Mouse (Mus musculus): ENCODE results near the gene Tbc1d30. TPM values are rescaled to one million over a fixed set of nuclear protein-coding genes. Genes with fewer than 3 reads are reported as not detected.

Gene Tbc1d30
- polyA plus RNA-seq, 1 experiment from 2014 or later: 12.5 TPM

DNA sequence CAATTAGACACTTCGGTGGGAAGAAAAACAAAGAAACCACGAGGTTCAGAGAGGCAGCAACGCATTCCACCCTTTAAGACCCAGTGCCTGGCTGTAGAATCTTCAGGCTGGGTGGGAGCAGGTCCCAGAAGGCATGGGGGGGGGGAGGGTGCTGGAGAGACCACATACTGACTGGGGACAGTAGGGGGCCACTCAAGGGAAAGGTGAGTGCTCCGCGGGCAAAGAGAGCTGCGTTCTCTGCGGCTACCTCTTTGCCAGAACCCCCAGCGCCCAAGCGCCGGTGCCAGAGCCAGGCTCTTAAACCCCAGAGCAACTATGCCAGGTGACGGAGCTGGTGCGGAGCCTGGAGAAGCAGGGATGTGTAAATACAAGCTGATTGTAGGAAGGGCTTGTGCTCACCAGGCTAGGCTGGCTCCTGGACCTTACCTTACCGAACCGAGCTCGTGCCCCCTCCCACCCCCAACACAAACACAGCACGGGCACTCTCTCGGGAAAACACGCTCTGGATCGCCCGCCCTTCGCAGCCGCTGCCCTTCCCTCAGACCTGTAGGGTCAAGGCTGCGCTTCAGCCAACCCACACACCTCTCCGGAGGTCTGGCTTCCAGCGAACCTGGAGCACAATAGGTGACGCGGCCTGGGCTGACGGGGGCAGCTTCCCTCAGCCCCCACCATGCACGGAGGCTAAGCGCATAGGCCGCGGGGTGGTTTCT, 41.1 kb downstream of the Tbc1d30 start:
- Histone ChIP-seq H3K9me3 (ENCODE audit: control insufficient read depth, low read length) (no peaks in the 10 kb centered on the region), H3K27ac (ENCODE audit: low read length) (peak overlapping the region; percentile 93), H3K4me2 (ENCODE audit: low read length) (peak overlapping the region; percentile 79), H3K4me3 (replicated peaks; ENCODE audit: low read length) (peak overlapping the region; percentile 78), H3K27me3 (replicated peaks; ENCODE audit: control insufficient read depth, insufficient read depth, low read length) (peaks cover 10% of the 10 kb centered on the region), H3K9ac (replicated peaks; ENCODE audit: low read depth, low read length) (peak overlapping the region; percentile 69), H3K4me1 (replicated peaks; ENCODE audit: control insufficient read depth, insufficient read depth, low read length) (peaks cover 22% of the 10 kb centered on the region), H3K36me3 (ENCODE audit: control insufficient read depth, insufficient read depth) (no peaks in the 10 kb centered on the region)
- under 1% methylated on average over 32 of the region's 32 CpGs for WGBS
- peak; percentile 22 for ATAC-seq

- Histone ChIP-seq H3K27ac (ENCODE audit: low read length) (no peak overlapping the region), H3K9ac (replicated peaks; ENCODE audit: low read depth, low read length) (peak overlapping the region; percentile 69), H3K27me3 (replicated peaks; ENCODE audit: control insufficient read depth, insufficient read depth, low read length) (peaks cover 10% of the 10 kb centered on the region), H3K36me3 (ENCODE audit: control insufficient read depth, insufficient read depth) (no peaks in the 10 kb centered on the region), H3K4me2 (ENCODE audit: low read length) (peak overlapping the region; percentile 79), H3K9me3 (ENCODE audit: control insufficient read depth, low read length) (no peaks in the 10 kb centered on the region), H3K4me1 (replicated peaks; ENCODE audit: control insufficient read depth, insufficient read depth, low read length) (peaks cover 22% of the 10 kb centered on the region), H3K4me3 (replicated peaks; ENCODE audit: low read length) (peak overlapping the region; percentile 78)
- no peak for ATAC-seq
- 16% methylated on average over 11 of the region's 11 CpGs for WGBS
Measured at GRCm38 (mm10) chr10:121309123-121309655, 41.9 kb downstream of the Tbc1d30 start.

DNA sequence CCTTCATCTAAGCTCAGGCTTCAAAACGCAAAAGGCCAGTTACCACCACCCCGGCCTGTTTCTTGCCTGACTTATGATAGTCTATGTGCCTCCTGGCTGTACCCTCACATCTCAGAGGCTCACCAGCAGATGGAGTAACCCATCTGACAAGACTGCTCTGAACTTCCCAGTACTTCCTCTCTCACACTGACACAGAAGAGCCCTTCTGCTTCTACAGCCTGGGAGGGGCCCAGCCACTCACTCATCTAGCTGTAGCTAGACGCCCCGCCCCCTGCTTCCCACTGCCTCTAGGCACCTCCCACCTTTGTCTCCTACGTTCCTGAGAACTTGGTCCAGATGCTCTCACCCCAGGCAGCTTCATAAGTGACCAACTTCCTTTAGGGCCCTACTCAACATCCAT, 45.6 kb downstream of the Tbc1d30 start:
- ATAC-seq: no peak
- 33% methylated on average over 5 of the region's 5 CpGs for WGBS
- Histone ChIP-seq H3K9me3 (ENCODE audit: control insufficient read depth, low read length) (no peaks in the 10 kb centered on the region), H3K36me3 (ENCODE audit: control insufficient read depth, insufficient read depth) (no peaks in the 10 kb centered on the region), H3K4me2 (ENCODE audit: low read length) (no peak overlapping the region), H3K4me3 (replicated peaks; ENCODE audit: low read length) (no peak overlapping the region), H3K4me1 (replicated peaks; ENCODE audit: control insufficient read depth, insufficient read depth, low read length) (peaks cover 16% of the 10 kb centered on the region), H3K9ac (replicated peaks; ENCODE audit: low read depth, low read length) (no peak overlapping the region), H3K27me3 (replicated peaks; ENCODE audit: control insufficient read depth, insufficient read depth, low read length) (0 out of 2 replicates have a peak, but pooled peaks cover 3% of the 10 kb centered on the region), H3K27ac (ENCODE audit: low read length) (no peak overlapping the region)

DNA sequence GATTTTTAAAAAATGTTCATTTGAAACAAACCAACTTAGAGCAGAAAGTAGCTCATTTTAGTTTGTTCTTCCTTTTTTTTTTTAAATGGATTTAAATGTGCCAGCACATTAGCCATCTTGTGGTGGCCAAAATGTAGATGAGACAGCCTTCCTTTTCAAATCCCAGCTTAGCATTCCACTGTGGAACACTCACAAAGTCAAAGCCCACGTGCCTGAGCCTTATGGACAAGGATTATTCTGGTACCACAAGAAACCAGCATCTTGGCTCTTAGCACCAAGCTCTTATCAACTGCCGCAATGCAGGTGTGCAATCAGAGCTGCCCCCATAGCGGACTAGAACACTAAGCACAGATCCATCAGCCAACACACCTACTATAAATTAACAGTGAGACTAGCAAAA, 47.5 kb downstream of the Tbc1d30 start:
- ATAC-seq: no peak
- 0 out of 2 replicates have a peak, but pooled peaks cover 2% of the 10 kb centered on the region for H3K4me1 ChIP-seq (replicated peaks; ENCODE audit: control insufficient read depth, insufficient read depth, low read length)

DNA sequence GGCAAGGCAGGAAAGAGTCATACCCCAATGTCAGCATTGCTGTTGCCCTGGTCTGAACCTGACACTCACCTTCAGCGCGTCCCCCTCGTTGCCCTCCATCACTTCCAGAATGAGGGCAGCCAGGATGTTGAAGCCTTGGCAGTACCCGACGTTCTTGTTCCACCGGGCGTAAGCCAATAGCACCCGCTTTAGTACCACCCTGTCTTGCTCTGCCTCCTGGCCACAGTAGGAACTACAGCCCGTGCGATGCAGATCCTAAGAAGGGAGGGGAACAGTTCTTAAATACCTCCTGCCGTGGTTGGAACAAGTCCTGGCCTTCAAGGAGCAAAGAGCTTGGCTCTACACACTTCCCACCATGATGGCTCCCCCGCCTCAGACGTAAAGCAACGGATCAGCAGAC, 49.2 kb downstream of the Tbc1d30 start:
- Histone ChIP-seq H3K36me3 (ENCODE audit: control insufficient read depth, insufficient read depth) (no peaks in the 10 kb centered on the region), H3K9me3 (ENCODE audit: control insufficient read depth, low read length) (no peaks in the 10 kb centered on the region), H3K4me3 (replicated peaks; ENCODE audit: low read length) (no peak overlapping the region), H3K4me1 (replicated peaks; ENCODE audit: control insufficient read depth, insufficient read depth, low read length) (peaks cover 8% of the 10 kb centered on the region), H3K27ac (ENCODE audit: low read length) (no peak overlapping the region), H3K27me3 (replicated peaks; ENCODE audit: control insufficient read depth, insufficient read depth, low read length) (no peaks in the 10 kb centered on the region), H3K4me2 (ENCODE audit: low read length) (no peak overlapping the region), H3K9ac (replicated peaks; ENCODE audit: low read depth, low read length) (no peak overlapping the region)
- WGBS: 85% methylated on average over 14 of the region's 14 CpGs
- no peak for ATAC-seq

More for the DNA sequence above, 47.5 kb downstream of the Tbc1d30 start:
- H3K4me2 ChIP-seq (ENCODE audit: low read length): no peak overlapping the region
- H3K27ac ChIP-seq (ENCODE audit: low read length): no peak overlapping the region
- H3K9ac ChIP-seq (replicated peaks; ENCODE audit: low read depth, low read length): no peak overlapping the region
- no peak overlapping the region for H3K4me3 ChIP-seq (replicated peaks; ENCODE audit: low read length)
- 84% methylated on average over 3 of the region's 3 CpGs for WGBS
- no peaks in the 10 kb centered on the region for H3K36me3 ChIP-seq (ENCODE audit: control insufficient read depth, insufficient read depth)
- H3K27me3 ChIP-seq (replicated peaks; ENCODE audit: control insufficient read depth, insufficient read depth, low read length): no peaks in the 10 kb centered on the region
- no peaks in the 10 kb centered on the region for H3K9me3 ChIP-seq (ENCODE audit: control insufficient read depth, low read length)

DNA sequence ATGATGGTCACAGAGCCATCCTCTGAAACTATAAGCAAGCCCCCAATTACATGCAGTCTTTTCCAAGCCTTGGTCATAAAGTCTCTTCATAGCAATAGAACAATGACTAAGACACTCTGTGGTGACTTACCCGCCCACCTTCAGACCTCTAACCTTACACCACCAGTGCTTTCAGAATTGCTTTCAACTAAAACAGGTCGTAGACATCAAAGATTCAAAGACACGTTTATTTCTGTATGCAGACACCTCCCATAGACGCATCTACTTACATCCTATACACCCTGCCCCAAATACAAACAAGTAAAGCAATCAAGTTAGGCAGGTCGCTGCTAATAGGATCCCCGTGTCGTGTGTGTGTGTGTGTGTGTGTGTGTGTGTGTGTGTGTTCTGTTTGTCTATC, 50.4 kb downstream of the Tbc1d30 start:
- ATAC-seq: no peak
- Histone ChIP-seq H3K36me3 (ENCODE audit: control insufficient read depth, insufficient read depth) (no peaks in the 10 kb centered on the region), H3K4me1 (replicated peaks; ENCODE audit: control insufficient read depth, insufficient read depth, low read length) (peaks cover 8% of the 10 kb centered on the region), H3K9ac (replicated peaks; ENCODE audit: low read depth, low read length) (no peak overlapping the region), H3K27ac (ENCODE audit: low read length) (no peak overlapping the region), H3K4me3 (replicated peaks; ENCODE audit: low read length) (no peak overlapping the region), H3K27me3 (replicated peaks; ENCODE audit: control insufficient read depth, insufficient read depth, low read length) (no peaks in the 10 kb centered on the region), H3K9me3 (ENCODE audit: control insufficient read depth, low read length) (no peaks in the 10 kb centered on the region), H3K4me2 (ENCODE audit: low read length) (no peak overlapping the region)
- 82% methylated on average over 7 of the region's 7 CpGs for WGBS

DNA sequence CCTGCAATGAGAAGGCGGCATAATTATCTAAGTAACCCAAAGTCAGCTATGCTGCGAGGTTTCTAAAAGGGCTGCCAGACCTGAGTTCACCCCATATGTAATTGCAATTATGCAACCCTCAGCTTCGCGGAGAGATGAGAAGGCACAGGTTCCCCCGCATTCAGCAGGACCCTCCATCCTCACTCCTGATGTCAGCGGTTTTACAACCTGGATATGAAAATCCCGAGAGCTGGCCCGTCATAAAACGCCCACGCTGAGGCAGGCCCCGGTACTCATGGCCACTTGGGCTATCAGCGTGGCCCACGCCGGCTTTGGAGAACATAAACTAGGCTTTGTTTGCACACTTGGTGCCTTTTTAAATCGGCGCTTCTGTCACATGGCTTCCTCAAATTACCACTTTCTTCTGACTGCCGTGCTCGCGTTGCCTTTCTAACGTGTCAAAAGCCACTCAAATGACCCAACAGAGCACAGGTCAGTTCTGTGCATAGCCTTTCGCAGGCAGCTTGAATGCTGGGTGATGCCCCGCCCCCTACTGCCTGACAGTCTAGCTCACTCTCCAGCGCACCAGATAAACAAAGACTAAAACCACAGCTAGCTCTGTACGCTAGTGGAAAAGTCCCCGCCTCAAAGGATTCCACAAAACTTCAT, 53.9 kb downstream of the Tbc1d30 start:
- 34% methylated on average over 25 of the region's 25 CpGs for WGBS

DNA sequence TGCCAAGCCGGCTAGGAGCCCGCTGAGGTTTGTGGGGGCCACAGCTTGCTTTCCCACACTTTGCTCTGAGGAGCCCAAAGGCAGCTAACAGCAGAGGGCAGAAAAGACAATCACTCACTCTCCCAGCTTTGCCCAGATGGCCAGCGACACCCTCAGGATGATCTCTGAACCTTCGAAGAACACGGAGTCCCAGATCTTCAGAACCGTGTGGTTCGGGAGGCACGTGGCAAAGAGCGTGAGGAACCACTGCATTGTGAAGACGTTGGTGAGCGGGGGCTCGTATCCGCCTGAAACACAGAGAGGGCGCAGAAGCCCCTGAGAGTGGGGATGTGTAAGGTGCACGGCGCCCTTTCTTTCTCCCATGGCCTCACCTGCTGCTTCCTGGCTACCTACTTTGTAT, 56.6 kb downstream of the Tbc1d30 start:
- WGBS: 82% methylated on average over 16 of the region's 16 CpGs
- Histone ChIP-seq H3K27me3 (replicated peaks; ENCODE audit: control insufficient read depth, insufficient read depth, low read length) (no peaks in the 10 kb centered on the region), H3K4me3 (replicated peaks; ENCODE audit: low read length) (no peak overlapping the region), H3K9me3 (ENCODE audit: control insufficient read depth, low read length) (no peaks in the 10 kb centered on the region), H3K4me2 (ENCODE audit: low read length) (no peak overlapping the region), H3K9ac (replicated peaks; ENCODE audit: low read depth, low read length) (no peak overlapping the region), H3K4me1 (replicated peaks; ENCODE audit: control insufficient read depth, insufficient read depth, low read length) (peaks cover 28% of the 10 kb centered on the region), H3K27ac (ENCODE audit: low read length) (no peak overlapping the region), H3K36me3 (ENCODE audit: control insufficient read depth, insufficient read depth) (peaks cover 2% of the 10 kb centered on the region; the same call in 1 of the 2 replicates)
- no peak for ATAC-seq

More for the DNA sequence above, 53.9 kb downstream of the Tbc1d30 start:
- Histone ChIP-seq H3K4me1 (replicated peaks; ENCODE audit: control insufficient read depth, insufficient read depth, low read length) (peaks cover 8% of the 10 kb centered on the region), H3K27me3 (replicated peaks; ENCODE audit: control insufficient read depth, insufficient read depth, low read length) (no peaks in the 10 kb centered on the region), H3K9me3 (ENCODE audit: control insufficient read depth, low read length) (no peaks in the 10 kb centered on the region), H3K4me3 (replicated peaks; ENCODE audit: low read length) (peak overlapping the region; percentile 11; the same call in 1 of the 2 replicates), H3K9ac (replicated peaks; ENCODE audit: low read depth, low read length) (peak overlapping the region; percentile 42), H3K36me3 (ENCODE audit: control insufficient read depth, insufficient read depth) (peaks cover 2% of the 10 kb centered on the region; the same call in 1 of the 2 replicates), H3K27ac (ENCODE audit: low read length) (no peak overlapping the region), H3K4me2 (ENCODE audit: low read length) (peak overlapping the region; percentile 35)
- ATAC-seq: peak; percentile 70

- H3K4me1 ChIP-seq (replicated peaks; ENCODE audit: control insufficient read depth, insufficient read depth, low read length): peaks cover 28% of the 10 kb centered on the region
- ATAC-seq: no peak
- no peaks in the 10 kb centered on the region for H3K27me3 ChIP-seq (replicated peaks; ENCODE audit: control insufficient read depth, insufficient read depth, low read length)
- no peaks in the 10 kb centered on the region for H3K9me3 ChIP-seq (ENCODE audit: control insufficient read depth, low read length)
- no peak overlapping the region for H3K27ac ChIP-seq (ENCODE audit: low read length)
- H3K4me3 ChIP-seq (replicated peaks; ENCODE audit: low read length): no peak overlapping the region
- peaks cover 2% of the 10 kb centered on the region; the same call in 1 of the 2 replicates for H3K36me3 ChIP-seq (ENCODE audit: control insufficient read depth, insufficient read depth)
- no peak overlapping the region for H3K9ac ChIP-seq (replicated peaks; ENCODE audit: low read depth, low read length)
- H3K4me2 ChIP-seq (ENCODE audit: low read length): no peak overlapping the region
- 71% methylated on average over 8 of the region's 8 CpGs for WGBS
Measured at GRCm38 (mm10) chr10:121293829-121294228, 57.2 kb downstream of the Tbc1d30 start.
